Mouse (Mus musculus): ENCODE measurements around the gene Gm10837. TPM values are rescaled to one million over a fixed set of nuclear protein-coding genes. Genes with fewer than 3 reads are reported as not detected.

The Gm10837 gene
- polyA plus RNA-seq, 1 experiment from 2014 or later: 0.31 TPM

DNA sequence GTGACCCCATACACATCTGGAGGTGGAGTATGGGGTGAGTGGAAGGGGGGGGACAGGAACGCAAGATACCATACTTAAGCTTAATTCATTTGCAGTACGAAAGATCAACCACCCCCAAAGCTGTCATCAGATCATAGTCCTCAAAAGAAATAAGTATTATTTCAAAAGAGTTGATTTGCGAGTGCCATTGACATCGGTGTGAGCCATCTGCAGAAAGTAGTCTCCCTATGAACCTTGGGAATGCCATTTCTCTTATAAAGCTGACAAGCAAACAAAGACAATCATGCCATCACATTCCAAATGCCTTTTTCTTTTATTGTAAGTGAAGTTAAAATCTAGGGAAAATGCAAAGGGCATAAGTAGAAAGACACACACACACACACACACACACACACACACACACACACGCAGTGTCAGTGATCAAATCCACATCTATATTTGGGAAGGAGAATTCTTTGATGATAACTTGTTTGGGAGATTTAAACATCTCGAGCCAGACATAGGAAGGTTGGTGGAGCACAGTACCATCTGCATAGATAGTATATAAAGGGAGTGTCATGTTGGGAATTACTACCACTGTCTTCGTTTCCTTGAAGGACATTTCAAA is 23.5 kb upstream of the Gm10837 start:
- Histone ChIP-seq H3K4me3 (0 out of 2 replicates have a peak overlapping the region, but pooled peaks have one; percentile 7), H3K4me1 (peaks cover 38% of the 10 kb centered on the region), H3K9me3 (no peaks in the 10 kb centered on the region), H3K9ac (replicated peaks) (no peak overlapping the region), H3K27me3 (peaks cover 85% of the 10 kb centered on the region), H3K27ac (replicated peaks) (no peak overlapping the region), H3K4me2 (replicated peaks) (peak overlapping the region; percentile 78), H3K36me3 (no peaks in the 10 kb centered on the region)
- no peak for ATAC-seq (ENCODE audit: low FRiP score, low read depth)
- 44% methylated on average over 7 of the region's 7 CpGs for WGBS

GRCm38 (mm10) chr14:122467926-122468841 is 22.2 kb upstream of the Gm10837 start:
- ATAC-seq (ENCODE audit: low FRiP score, low read depth): no peak
- H3K9ac ChIP-seq (replicated peaks): peak overlapping the region; percentile 40
- peak overlapping the region; percentile 19 for H3K4me3 ChIP-seq
- peak overlapping the region; percentile 43; the same call in 1 of the 2 replicates for H3K27ac ChIP-seq (replicated peaks)
- no peaks in the 10 kb centered on the region for H3K36me3 ChIP-seq
- H3K4me1 ChIP-seq: peaks cover 35% of the 10 kb centered on the region
- peaks cover 83% of the 10 kb centered on the region for H3K27me3 ChIP-seq
- WGBS: 8% methylated on average over 23 of the region's 23 CpGs
- H3K9me3 ChIP-seq: no peaks in the 10 kb centered on the region
- peak overlapping the region; percentile 44 for H3K4me2 ChIP-seq (replicated peaks)

DNA sequence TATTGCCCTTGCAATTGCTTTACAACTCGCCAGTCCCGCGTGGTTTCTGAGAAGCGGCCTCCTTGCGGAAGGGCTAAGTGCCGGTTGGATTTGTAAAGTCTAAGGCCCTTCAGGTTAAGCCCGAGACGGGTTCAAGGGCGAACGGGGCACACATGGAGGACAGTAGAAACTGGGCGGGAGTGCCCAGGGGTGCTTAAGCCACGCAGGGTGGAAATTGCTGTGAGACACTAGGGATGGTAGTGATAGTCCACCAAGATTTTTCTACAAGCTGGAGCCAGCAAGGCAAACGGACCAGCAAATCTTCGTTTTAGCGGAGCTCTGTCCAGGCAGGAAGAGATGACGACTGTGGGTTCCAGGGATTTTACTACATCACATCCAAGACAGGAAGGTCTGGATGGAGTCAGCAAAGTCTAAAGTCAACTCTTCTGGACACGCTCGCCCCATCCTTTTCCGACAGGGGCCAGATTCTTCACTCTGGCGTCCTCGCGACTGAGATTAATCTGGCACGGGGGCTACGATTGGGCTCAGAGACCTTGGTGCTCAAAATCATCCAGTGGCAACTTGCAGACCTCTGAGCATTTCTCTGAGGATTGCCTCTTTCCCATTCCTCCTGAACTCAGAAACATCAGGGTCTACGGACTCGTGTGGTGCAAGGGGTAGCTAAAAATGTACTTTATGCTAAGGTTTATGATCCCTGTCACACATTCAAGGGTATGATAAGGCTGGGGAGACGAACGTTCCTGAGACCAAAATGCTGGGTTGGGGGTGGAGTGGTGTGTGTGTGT is 21.2 kb upstream of the Gm10837 start:
- peaks cover 83% of the 10 kb centered on the region for H3K27me3 ChIP-seq
- H3K4me2 ChIP-seq (replicated peaks): peak overlapping the region; percentile 44
- peak overlapping the region; percentile 43; the same call in 1 of the 2 replicates for H3K27ac ChIP-seq (replicated peaks)
- peak overlapping the region; percentile 40; the same call in 1 of the 2 replicates for H3K9ac ChIP-seq (replicated peaks)
- H3K4me3 ChIP-seq: peak overlapping the region; percentile 19
- H3K4me1 ChIP-seq: peaks cover 40% of the 10 kb centered on the region
- ATAC-seq (ENCODE audit: low FRiP score, low read depth): no peak
- no peaks in the 10 kb centered on the region for H3K36me3 ChIP-seq
- WGBS: 4% methylated on average over 28 of the region's 28 CpGs
- H3K9me3 ChIP-seq: no peaks in the 10 kb centered on the region

- no peaks in the 10 kb centered on the region for H3K36me3 ChIP-seq
- 0 out of 2 replicates have a peak overlapping the region, but pooled peaks have one; percentile 97 for H3K9ac ChIP-seq (replicated peaks)
- H3K27ac ChIP-seq (replicated peaks): peak overlapping the region; percentile 99
- 17% methylated on average over 10 of the region's 31 CpGs for WGBS
- H3K4me1 ChIP-seq: peaks cover 31% of the 10 kb centered on the region
- no peaks in the 10 kb centered on the region for H3K9me3 ChIP-seq
- ATAC-seq (ENCODE audit: low FRiP score, low read depth): no peak
- peaks cover 84% of the 10 kb centered on the region for H3K27me3 ChIP-seq
- H3K4me3 ChIP-seq: peak overlapping the region; percentile 23
- H3K4me2 ChIP-seq (replicated peaks): peak overlapping the region; percentile 71
These were observed 18.8 kb upstream of the Gm10837 start for GRCm38 (mm10) chr14:122471449-122472085.

- peak overlapping the region; percentile 99 for H3K27ac ChIP-seq (replicated peaks)
- under 1% methylated on average over 13 of the region's 13 CpGs for WGBS
- no peak for ATAC-seq (ENCODE audit: low FRiP score, low read depth)
These were observed 18.2 kb upstream of the Gm10837 start for GRCm38 (mm10) chr14:122472161-122472560.

DNA sequence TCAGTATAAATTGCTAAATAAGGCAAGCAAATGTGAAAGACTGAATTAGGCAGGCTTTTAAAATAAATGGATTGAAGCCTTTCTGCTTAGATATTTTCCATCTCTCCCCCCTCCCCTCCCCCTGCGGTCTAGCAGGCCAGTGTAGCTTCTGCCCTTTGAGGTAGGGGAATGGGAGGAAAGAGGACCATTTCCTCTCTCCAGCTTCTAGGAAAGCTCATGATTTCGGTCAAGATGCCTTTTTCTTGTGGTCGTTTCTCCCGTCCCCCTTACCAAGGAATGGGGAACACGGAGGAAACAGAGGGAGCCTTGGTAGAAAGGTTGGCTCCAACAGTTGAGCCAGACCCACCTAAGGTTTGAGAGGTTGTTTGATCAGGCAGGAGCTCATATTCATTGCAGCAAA is 17.7 kb upstream of the Gm10837 start:
- peak overlapping the region; percentile 99 for H3K27ac ChIP-seq (replicated peaks)
- H3K9me3 ChIP-seq: no peaks in the 10 kb centered on the region
- H3K4me2 ChIP-seq (replicated peaks): peak overlapping the region; percentile 71
- peak overlapping the region; percentile 77 for H3K4me3 ChIP-seq
- 8% methylated on average over 5 of the region's 5 CpGs for WGBS
- H3K27me3 ChIP-seq: peaks cover 75% of the 10 kb centered on the region
- H3K9ac ChIP-seq (replicated peaks): peak overlapping the region; percentile 97; the same call in 1 of the 2 replicates
- no peak for ATAC-seq (ENCODE audit: low FRiP score, low read depth)
- H3K4me1 ChIP-seq: peaks cover 31% of the 10 kb centered on the region
- H3K36me3 ChIP-seq: no peaks in the 10 kb centered on the region

More at GRCm38 (mm10) chr14:122472161-122472560, 18.2 kb upstream of the Gm10837 start:
- Histone ChIP-seq H3K4me3 (peak overlapping the region; percentile 77), H3K4me1 (peaks cover 31% of the 10 kb centered on the region), H3K9ac (replicated peaks) (peak overlapping the region; percentile 97; the same call in 1 of the 2 replicates), H3K36me3 (no peaks in the 10 kb centered on the region), H3K27me3 (peaks cover 80% of the 10 kb centered on the region), H3K9me3 (no peaks in the 10 kb centered on the region), H3K4me2 (replicated peaks) (peak overlapping the region; percentile 71)

GRCm38 (mm10) chr14:122473211-122473751 is 17.1 kb upstream of the Gm10837 start:
- no peaks in the 10 kb centered on the region for H3K36me3 ChIP-seq
- peaks cover 74% of the 10 kb centered on the region for H3K27me3 ChIP-seq
- peak overlapping the region; percentile 99 for H3K27ac ChIP-seq (replicated peaks)
- ATAC-seq (ENCODE audit: low FRiP score, low read depth): 0 out of 2 replicates have a peak, but pooled peaks have one; percentile 2
- peak overlapping the region; percentile 71 for H3K4me2 ChIP-seq (replicated peaks)
- H3K4me3 ChIP-seq: peak overlapping the region; percentile 77
- peak overlapping the region; percentile 97 for H3K9ac ChIP-seq (replicated peaks)
- H3K9me3 ChIP-seq: no peaks in the 10 kb centered on the region
- H3K4me1 ChIP-seq: peaks cover 31% of the 10 kb centered on the region
- WGBS: under 1% methylated on average over 17 of the region's 17 CpGs

DNA sequence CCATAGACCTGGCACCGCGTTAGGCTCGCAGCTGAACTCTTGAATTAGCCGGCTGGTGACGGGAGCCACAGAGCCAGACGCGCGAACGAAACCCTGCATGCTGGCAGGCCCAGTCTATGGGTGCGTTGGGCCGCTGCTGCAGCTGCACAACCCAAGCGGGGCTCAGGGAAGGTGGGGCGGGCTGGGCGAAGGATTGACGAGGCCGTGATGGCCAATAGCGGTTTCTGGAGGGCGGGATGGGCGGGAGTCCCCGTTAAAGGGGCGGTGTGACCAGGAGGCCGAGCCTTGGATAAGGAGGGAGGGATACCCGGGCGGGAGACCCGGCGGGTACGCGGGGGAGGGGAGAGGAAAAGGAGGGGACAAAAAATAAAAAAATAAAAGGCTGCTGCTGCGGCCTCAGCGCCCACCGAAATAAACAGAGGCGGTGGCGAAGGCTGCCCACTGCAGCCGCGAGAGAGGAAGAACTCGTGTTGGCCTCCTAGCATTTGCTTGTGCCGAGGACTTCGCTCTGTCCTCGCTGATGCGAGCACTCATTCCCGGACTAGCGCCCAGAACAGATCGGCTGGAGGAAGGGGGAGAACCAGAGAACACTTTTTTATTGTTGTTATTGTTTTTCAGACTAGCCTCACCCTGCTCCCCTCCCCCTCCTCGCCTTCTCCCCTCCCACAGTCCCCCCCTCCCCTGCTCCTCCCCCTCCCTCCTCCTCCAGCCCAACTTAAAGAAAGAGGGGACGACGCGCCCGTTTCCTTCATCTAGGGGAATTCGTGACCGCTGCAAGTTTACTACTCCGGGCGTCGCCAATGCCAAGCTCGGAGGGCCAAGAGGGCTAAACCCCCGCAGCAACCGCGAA is 16.1 kb upstream of the Gm10837 start:
- peak overlapping the region; percentile 99 for H3K27ac ChIP-seq (replicated peaks)
- H3K36me3 ChIP-seq: no peaks in the 10 kb centered on the region
- H3K9ac ChIP-seq (replicated peaks): peak overlapping the region; percentile 97
- peaks cover 38% of the 10 kb centered on the region for H3K4me1 ChIP-seq
- H3K4me2 ChIP-seq (replicated peaks): peak overlapping the region; percentile 71
- peaks cover 74% of the 10 kb centered on the region for H3K27me3 ChIP-seq
- H3K9me3 ChIP-seq: no peaks in the 10 kb centered on the region
- peak overlapping the region; percentile 77 for H3K4me3 ChIP-seq
- under 1% methylated on average over 55 of the region's 57 CpGs for WGBS
- peak; percentile 83 for ATAC-seq (ENCODE audit: low FRiP score, low read depth)

DNA sequence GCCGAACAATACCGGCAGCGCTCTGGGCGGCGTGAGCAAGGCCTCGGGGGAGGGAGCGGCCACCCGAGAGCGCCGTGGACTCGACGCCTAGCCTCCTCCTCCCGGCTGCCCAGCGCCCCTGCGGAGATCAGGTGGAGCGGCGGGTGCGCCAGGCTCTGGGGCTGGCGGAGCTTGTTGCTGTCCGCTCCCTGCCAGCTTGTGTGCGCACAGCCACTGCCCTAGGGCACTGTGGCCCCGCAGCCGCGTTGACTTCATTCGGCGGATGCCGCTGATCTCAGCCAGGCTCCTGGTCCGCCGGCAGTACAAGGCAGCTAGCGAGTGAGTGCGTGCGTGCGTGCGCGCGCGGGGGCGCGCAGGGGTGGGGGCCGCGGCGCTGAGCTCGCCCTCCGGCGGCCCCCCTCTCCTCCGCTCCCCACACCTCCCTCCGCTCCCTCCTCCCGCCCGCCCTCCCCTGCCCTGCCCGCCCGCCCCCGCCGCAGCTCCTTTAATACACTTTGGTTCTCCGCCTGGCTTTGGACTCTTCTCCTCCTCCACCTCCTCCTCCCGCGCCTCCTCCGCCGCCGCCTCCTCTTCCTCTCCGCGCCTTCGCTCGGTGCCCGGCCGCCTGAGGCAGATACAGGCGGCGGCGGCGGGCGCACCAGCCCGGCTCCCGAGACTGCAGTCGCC is 15.4 kb upstream of the Gm10837 start, which contains the start of gene Zic2:
Gene Zic2 (plus strand): TSS at position 545 of the 666 bp plus-strand sequence.
- Histone ChIP-seq H3K27me3 (peaks cover 70% of the 10 kb centered on the region), H3K4me3 (peak within 1 kb of the TSS; percentile 77), H3K9me3 (no peaks in the 10 kb centered on the region), H3K4me2 (replicated peaks) (peak within 1 kb of the TSS; percentile 71), H3K4me1 (peaks cover 35% of the 10 kb centered on the region), H3K9ac (replicated peaks) (peak within 1 kb of the TSS; percentile 97), H3K36me3 (no peaks in the 10 kb centered on the region), H3K27ac (replicated peaks) (peak within 1 kb of the TSS; percentile 99)
- under 1% methylated on average over 40 of the region's 73 CpGs for WGBS
- ATAC-seq (ENCODE audit: low FRiP score, low read depth): peak; percentile 73

DNA sequence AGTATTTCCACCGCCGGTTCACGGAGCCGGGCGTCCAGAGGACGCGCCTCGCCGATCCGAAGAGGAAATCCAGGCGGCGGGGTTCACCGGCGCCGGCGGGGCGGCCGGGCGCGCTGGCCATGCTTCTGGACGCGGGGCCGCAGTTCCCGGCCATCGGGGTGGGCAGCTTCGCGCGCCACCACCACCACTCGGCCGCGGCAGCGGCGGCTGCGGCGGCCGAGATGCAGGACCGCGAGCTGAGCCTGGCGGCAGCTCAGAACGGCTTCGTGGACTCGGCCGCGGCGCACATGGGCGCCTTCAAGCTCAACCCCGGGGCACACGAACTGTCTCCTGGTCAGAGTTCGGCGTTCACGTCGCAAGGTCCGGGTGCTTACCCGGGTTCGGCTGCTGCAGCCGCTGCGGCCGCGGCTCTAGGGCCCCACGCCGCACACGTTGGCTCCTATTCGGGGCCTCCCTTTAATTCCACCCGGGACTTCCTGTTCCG is 14.8 kb upstream of the Gm10837 start:
- Histone ChIP-seq H3K36me3 (no peaks in the 10 kb centered on the region), H3K4me3 (peak overlapping the region; percentile 77), H3K4me2 (replicated peaks) (peak overlapping the region; percentile 71), H3K9ac (replicated peaks) (peak overlapping the region; percentile 97), H3K4me1 (peaks cover 35% of the 10 kb centered on the region), H3K27me3 (peaks cover 74% of the 10 kb centered on the region), H3K27ac (replicated peaks) (peak overlapping the region; percentile 99), H3K9me3 (no peaks in the 10 kb centered on the region)
- no peak for ATAC-seq (ENCODE audit: low FRiP score, low read depth)
- under 1% methylated on average over 58 of the region's 65 CpGs for WGBS

Measured in midbrain, embryonic 12.5 days (tissue).